Mouse (Mus musculus) lung, embryonic 16.5 days (tissue): ENCODE measurements around the gene Pmepa1. TPM values are rescaled to one million over a fixed set of nuclear protein-coding genes. Genes with fewer than 3 reads are reported as not detected.
A peak's percentile ranks its signal among the peaks of the same experiment; 100 is the strongest.

Experiments used
- ATAC-seq: fragments of 200-750 bp; cut with Nextera tagmentation; 2 replicates; pipeline ENCODE4 v1.8.0; 2017; ENCODE audit warnings: low read depth, mild to moderate bottlenecking, moderate library complexity
- H3K27ac ChIP-seq: fragments of 300-500 bp; sonication (generic); 2 replicates; pipeline ENCODE4 v1.5.1; 2014; ENCODE audit warnings: mild to moderate bottlenecking, control low read depth, low read length
- H3K27me3 ChIP-seq: fragments of 300-500 bp; sonication (generic); 2 replicates; pipeline ENCODE4 v1.6.1; 2014; ENCODE audit warnings: low read depth, low read length, mixed read lengths; ENCODE audit not compliant: control insufficient read depth, insufficient read depth
- H3K36me3 ChIP-seq: fragments of 300-500 bp; sonication (generic); 2 replicates; pipeline ENCODE4 v1.6.1; 2014; ENCODE audit warnings: low read length; ENCODE audit not compliant: control insufficient read depth, insufficient read depth
- H3K4me1 ChIP-seq: fragments of 300-500 bp; sonication (generic); replicated peaks from 2 replicates; pipeline ENCODE4 v1.6.1; 2014; ENCODE audit warnings: low read length, mixed read lengths; ENCODE audit not compliant: control insufficient read depth, insufficient read depth
- H3K4me2 ChIP-seq: fragments of 300-500 bp; sonication (generic); 2 replicates; pipeline ENCODE4 v1.6.1; 2014; ENCODE audit warnings: low read depth, low read length, control low read depth
- H3K4me3 ChIP-seq: fragments of 300-500 bp; sonication (generic); 2 replicates; pipeline ENCODE4 v1.5.1; 2014; ENCODE audit warnings: mild to moderate bottlenecking, low read length, control low read depth
- H3K9ac ChIP-seq: fragments of 300-500 bp; sonication (generic); 2 replicates; pipeline ENCODE4 v1.6.1; 2014; ENCODE audit warnings: low read length, control low read depth
- H3K9me3 ChIP-seq: fragments of 300-500 bp; sonication (generic); 2 replicates; pipeline ENCODE4 v1.6.1; 2016; ENCODE audit warnings: low read length; ENCODE audit not compliant: control insufficient read depth
- WGBS: fragments of 180-500 bp; shearing (Covaris S2); extraction: QIAGEN DNeasy Blood & Tissue Kit; methylation state at CpG from one replicate; pipeline ENCODE4 v1.1.7; 2014; 5-methylcytosine and 5-hydroxymethylcytosine counted together
- polyA plus RNA-seq: library from polyadenylated mRNA; unstranded; fragments of >200 nt; fragmentation: Nextera tagmentation; extraction: Ambion mirVana; gene quantifications from 2 replicates; pipeline ENCODE4 v1.2.1, GENCODE M21; 2015

Gene Pmepa1
- polyA plus RNA-seq, 1 experiment from 2014 or later, result 7.5 TPM

DNA sequence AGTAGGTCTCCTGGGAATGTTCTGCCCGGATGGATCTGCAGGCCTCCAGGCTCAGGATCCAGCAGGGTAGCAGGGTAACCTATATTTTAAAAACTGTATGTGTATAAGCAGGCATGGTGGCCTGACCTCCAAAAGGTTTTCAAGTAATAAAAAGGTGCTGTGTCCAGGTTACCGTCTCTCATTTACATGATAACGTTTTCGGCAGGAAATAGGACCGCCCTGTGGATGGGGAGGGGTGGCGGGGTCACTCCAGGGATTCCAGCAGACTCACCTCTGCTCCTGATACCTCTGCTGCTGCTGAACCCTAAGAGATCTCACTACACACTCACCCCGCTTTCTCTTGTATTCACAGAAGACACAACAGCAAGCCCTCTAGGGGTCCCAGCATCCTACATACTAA lies 50.4 kb downstream of the Pmepa1 start:
- Histone ChIP-seq H3K4me3 (no peak overlapping the region), H3K9me3 (no peaks in the 10 kb centered on the region), H3K4me1 (peaks cover 9% of the 10 kb centered on the region), H3K9ac (no peak overlapping the region; the same call in 1 of the 2 replicates), H3K36me3 (peaks cover 13% of the 10 kb centered on the region; the same call in 1 of the 2 replicates), H3K27me3 (no peaks in the 10 kb centered on the region), H3K4me2 (no peak overlapping the region), H3K27ac (no peak overlapping the region)
- no peak for ATAC-seq
- 76% methylated on average over 7 of the region's 7 CpGs for WGBS

DNA sequence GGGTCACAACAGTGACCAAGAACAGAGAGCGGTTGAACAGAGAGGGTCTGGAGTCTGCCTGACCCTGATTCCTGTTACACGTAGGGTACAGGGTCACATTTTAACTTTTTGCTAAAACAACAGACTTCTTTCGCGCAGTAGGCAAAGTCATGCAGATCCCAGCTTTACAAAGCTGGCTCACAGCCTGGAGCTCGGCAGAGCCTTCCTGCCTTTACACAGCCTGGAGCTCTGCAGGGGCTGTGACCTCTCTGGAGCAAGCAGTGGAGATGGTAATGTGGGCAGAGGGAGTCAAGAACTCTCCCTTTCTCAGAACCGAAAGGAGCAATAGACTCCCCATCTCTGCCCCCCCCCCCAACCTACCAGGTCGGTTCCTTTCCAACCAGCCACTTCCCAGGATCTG lies 51.5 kb downstream of the Pmepa1 start:
- ATAC-seq, result no peak
- H3K4me2 ChIP-seq, result no peak overlapping the region
- H3K27ac ChIP-seq, result no peak overlapping the region; the same call in 1 of the 2 replicates
- WGBS, result 44% methylated on average over 7 of the region's 7 CpGs
- peaks cover 13% of the 10 kb centered on the region; the same call in 1 of the 2 replicates for H3K36me3 ChIP-seq
- H3K27me3 ChIP-seq, result no peaks in the 10 kb centered on the region
- no peak overlapping the region for H3K4me3 ChIP-seq
- H3K4me1 ChIP-seq, result peaks cover 3% of the 10 kb centered on the region
- H3K9ac ChIP-seq, result no peak overlapping the region
- no peaks in the 10 kb centered on the region for H3K9me3 ChIP-seq

DNA sequence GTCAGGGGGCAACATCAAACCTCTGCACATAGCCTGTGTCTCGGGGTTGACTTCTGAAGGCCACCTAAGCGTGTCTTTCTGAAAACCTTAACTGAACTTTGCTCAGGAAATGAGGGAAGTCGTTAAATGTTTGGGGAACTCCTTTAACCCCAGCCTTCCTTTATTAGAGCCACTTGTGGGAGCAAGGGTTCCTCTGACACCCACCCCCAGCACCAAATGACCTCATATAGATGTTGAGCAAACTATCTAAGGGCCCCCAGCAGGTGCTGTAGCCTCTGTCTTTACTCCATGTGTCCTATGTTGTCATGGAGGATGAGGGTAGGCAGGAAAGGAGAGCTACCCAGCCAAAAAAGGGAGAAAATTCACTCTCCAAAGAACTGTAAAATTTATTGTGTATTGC lies 52.2 kb downstream of the Pmepa1 start:
- Histone ChIP-seq H3K9ac (no peak overlapping the region), H3K27ac (no peak overlapping the region; the same call in 1 of the 2 replicates), H3K27me3 (no peaks in the 10 kb centered on the region), H3K4me1 (no peaks in the 10 kb centered on the region; the same call in none of the 2 replicates), H3K4me3 (no peak overlapping the region), H3K36me3 (peaks cover 13% of the 10 kb centered on the region; the same call in 1 of the 2 replicates), H3K9me3 (no peaks in the 10 kb centered on the region), H3K4me2 (no peak overlapping the region)
- 57% methylated on average over 3 of the region's 3 CpGs for WGBS
- no peak for ATAC-seq

DNA sequence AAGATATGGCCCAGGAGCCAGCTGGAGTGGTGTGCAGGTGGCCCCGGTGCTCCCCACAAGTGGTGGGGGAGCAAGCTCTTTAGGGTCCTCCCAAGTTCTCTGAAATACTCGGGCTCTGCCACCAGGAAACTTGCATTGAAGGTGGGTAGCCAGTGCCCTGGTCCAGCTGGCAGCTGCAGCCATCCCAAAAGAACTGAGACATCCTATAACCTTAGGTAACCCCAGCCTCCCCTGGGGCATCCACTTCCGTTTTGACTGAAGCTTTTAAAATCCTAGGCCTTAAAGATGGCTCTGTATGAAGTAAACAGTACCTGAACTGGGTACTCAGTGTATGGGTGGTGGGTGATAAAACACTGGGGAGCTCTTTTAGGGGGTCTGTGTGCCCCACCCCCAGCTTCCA lies 52.8 kb downstream of the Pmepa1 start:
- 54% methylated on average over 3 of the region's 3 CpGs for WGBS
- no peaks in the 10 kb centered on the region for H3K9me3 ChIP-seq
- H3K4me3 ChIP-seq, result no peak overlapping the region
- H3K4me2 ChIP-seq, result no peak overlapping the region
- H3K27ac ChIP-seq, result no peak overlapping the region
- H3K36me3 ChIP-seq, result peaks cover 13% of the 10 kb centered on the region; the same call in 1 of the 2 replicates
- no peak overlapping the region for H3K9ac ChIP-seq
- ATAC-seq, result no peak
- no peaks in the 10 kb centered on the region for H3K27me3 ChIP-seq
- no peaks in the 10 kb centered on the region; the same call in none of the 2 replicates for H3K4me1 ChIP-seq

DNA sequence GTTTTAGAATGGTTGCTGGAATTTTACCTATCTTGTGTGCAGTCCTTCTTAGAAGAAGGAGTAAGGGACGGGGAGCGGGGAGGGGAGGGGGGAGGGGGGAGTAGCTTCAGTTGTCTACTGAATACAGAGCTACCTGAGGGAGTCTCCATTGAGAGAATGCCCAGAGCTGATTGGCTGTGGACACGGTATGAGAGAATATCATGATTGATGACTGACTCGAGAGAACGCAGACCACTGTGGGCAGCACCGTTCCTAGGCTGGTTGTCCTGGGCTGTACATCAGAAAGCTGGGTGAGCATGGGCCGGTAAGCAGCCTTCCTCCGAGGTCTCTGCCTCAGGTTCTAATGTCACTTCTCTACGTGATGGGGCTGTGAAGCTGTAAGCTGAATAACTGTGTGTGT lies 55.6 kb downstream of the Pmepa1 start:
- Histone ChIP-seq H3K9ac (no peak overlapping the region), H3K27me3 (no peaks in the 10 kb centered on the region), H3K4me2 (no peak overlapping the region), H3K36me3 (0 out of 2 replicates have a peak, but pooled peaks cover 2% of the 10 kb centered on the region), H3K27ac (no peak overlapping the region), H3K9me3 (no peaks in the 10 kb centered on the region), H3K4me1 (no peaks in the 10 kb centered on the region; the same call in 1 of the 2 replicates), H3K4me3 (no peak overlapping the region)
- no peak for ATAC-seq
- WGBS, result 89% methylated on average over 9 of the region's 9 CpGs

DNA sequence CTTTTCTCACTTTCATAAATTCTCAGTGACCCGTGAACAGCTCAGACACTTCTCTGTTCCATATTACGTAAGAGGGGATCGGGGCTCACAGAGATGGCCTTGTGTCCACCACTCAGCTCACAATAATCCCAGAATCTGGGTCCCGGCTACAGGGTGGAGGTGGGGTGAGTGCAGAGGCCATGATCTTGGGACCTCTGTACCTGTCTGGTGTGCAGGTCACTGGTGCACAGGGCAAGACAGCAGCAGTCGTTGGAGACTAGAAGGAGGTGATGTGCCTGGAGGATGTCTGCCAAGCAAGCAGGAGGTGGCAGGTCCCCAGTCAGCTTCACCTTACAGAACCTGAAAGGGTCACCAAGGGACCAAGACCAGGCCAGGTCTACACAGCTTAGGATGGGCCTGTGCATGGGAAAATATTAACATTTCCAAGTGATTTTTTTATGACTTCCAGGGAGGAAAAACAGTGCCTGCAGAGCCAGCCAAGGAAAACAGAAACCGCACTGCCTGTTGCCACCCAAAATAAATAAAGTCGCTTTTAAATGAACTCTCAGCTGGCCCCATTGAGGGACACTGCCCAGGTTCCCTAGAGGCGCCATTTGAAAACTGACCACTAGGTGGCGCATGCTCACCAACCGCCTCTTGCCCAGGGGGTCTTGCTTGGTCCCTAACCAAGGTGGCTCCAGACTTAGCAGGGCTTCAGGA lies 56.9 kb downstream of the Pmepa1 start:
- Histone ChIP-seq H3K27ac (no peak overlapping the region), H3K4me2 (no peak overlapping the region), H3K4me1 (no peaks in the 10 kb centered on the region), H3K4me3 (no peak overlapping the region), H3K36me3 (no peaks in the 10 kb centered on the region), H3K27me3 (no peaks in the 10 kb centered on the region), H3K9me3 (no peaks in the 10 kb centered on the region), H3K9ac (no peak overlapping the region)
- ATAC-seq, result peak; percentile 56; the same call in 1 of the 2 replicates
- 38% methylated on average over 10 of the region's 10 CpGs for WGBS

DNA sequence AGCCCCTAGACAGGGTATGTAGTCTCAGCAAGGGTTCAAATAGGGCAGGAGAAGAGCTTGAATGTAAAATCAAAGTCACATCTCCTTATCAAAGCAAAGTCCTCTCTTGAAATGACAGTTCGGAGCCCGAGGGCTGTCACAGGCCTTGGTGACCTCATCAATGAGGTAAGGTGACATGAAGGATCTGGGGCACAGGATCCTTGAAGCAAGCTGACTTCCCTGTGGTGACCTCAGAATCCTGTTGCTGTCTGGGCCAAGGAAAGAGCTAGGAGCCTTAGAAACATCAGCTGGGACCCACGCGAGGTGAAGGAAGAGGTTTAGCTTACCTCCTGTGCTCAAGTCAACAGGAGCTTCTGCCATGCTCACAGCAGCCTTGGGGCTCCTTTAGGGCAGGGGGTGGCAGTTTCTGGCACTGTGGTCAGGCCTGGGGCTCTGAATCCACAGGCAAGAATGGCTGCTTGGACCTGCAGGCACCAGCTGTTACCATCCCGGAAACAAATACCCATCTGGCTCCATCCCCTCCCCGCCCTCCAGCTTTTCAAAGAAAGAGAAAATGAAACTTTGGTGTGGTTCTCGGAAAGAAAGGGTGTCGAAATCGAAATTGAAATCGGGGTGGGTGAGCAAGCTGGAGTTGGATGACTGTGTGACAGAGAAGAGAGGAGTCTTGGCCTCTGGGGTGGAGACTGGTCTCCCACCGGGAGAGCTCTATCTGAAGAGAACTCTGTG lies 57.8 kb downstream of the Pmepa1 start, which contains the start of gene Zbp1:
Gene Zbp1, minus strand, starts transcription at position 508 of the 726 bp plus-strand sequence.
- Histone ChIP-seq H3K27me3 (no peaks in the 10 kb centered on the region), H3K4me2 (no peak within 1 kb of the TSS), H3K9ac (no peak within 1 kb of the TSS), H3K27ac (no peak within 1 kb of the TSS), H3K9me3 (no peaks in the 10 kb centered on the region), H3K36me3 (no peaks in the 10 kb centered on the region), H3K4me3 (no peak within 1 kb of the TSS), H3K4me1 (no peaks in the 10 kb centered on the region)
- ATAC-seq, result no peak
- 57% methylated on average over 11 of the region's 11 CpGs for WGBS

DNA sequence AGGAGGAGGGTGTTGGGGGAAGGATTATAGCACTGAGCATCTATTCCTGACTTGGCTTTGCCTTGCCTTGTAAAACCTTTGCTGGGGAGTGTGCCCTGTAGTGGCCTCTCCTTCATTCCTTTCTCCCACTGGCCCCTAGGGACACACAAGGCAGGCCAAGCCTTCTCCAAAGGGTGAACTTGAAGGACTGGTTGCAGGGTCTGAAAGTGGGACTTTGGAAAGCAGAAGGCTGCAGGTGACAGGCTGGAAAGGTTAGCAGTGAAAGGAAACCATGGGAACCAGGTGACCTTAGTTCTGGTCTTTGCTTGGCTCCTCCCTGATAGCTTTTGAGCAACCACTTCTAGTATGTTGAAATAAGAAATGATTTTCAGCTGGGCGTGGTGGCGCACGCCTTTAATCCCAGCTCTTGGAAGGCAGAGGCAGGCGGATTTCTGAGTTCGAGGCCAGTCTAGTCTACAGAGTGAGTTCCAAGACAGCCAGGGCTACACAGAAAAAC lies 58.5 kb downstream of the Pmepa1 start:
- H3K4me2 ChIP-seq, result no peak overlapping the region
- H3K27me3 ChIP-seq, result no peaks in the 10 kb centered on the region
- H3K9ac ChIP-seq, result no peak overlapping the region
- no peak overlapping the region for H3K4me3 ChIP-seq
- H3K4me1 ChIP-seq, result no peaks in the 10 kb centered on the region
- H3K36me3 ChIP-seq, result no peaks in the 10 kb centered on the region
- WGBS, result 84% methylated on average over 5 of the region's 5 CpGs
- no peaks in the 10 kb centered on the region for H3K9me3 ChIP-seq
- H3K27ac ChIP-seq, result no peak overlapping the region
- no peak for ATAC-seq

DNA sequence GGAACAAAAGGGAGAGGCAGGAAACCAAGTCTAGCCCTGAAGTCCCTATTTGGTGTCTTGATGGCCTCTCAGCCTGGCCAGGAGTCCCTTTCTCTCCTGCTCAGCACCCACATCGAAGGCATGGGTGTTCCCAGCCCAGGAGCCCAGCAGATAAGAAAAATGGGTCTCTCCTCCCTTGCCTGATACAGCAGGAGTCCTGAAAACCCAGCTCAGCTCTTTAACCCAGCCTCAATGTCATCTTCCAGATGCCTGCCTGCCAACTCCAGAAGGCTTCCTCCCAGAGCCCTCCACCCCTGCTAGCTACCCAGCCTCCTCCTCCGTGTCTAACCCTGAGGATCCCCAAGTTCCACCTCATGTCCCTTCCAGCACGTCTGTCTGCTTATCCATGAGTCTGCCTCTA lies 59.1 kb downstream of the Pmepa1 start:
- Histone ChIP-seq H3K27me3 (no peaks in the 10 kb centered on the region), H3K36me3 (no peaks in the 10 kb centered on the region), H3K9me3 (no peaks in the 10 kb centered on the region), H3K4me1 (no peaks in the 10 kb centered on the region), H3K27ac (no peak overlapping the region), H3K4me2 (no peak overlapping the region), H3K9ac (no peak overlapping the region), H3K4me3 (no peak overlapping the region)
- ATAC-seq, result no peak
- WGBS, result 52% methylated on average over 3 of the region's 3 CpGs
